Mouse (Mus musculus) MEL (cell line): ENCODE data around the gene Ctsw. TPM values are rescaled to one million over a fixed set of nuclear protein-coding genes. Genes with fewer than 3 reads are reported as not detected.

ENCODE experiments used
- DNase-seq: peaks from one replicate; pipeline ENCODE4 v3.0.0; 2011; ENCODE audit warnings: low read depth, low spot score
- H3K27ac ChIP-seq: 2 replicates; pipeline ENCODE4 v1.5.1; 2012; ENCODE audit warnings: low read depth, mild to moderate bottlenecking, control low read depth, low read length, moderate library complexity; ENCODE audit not compliant: control insufficient read depth
- H3K27me3 ChIP-seq, 2 experiments: fragments of 150-350 bp in 1 of 2; sonication (generic) in 1 of 2; 2 replicates each; pipeline ENCODE4 v1.6.1; 2012; ENCODE audit warnings: low read length in 2 of 2, mild to moderate bottlenecking in 2 of 2, improper control_type of control experiment in 1 of 2, moderate library complexity in 1 of 2; ENCODE audit not compliant: insufficient read depth in 2 of 2, control insufficient read depth in 1 of 2
- H3K36me3 ChIP-seq, 2 experiments: 2 replicates each; pipeline ENCODE4 v1.6.1; 2012 to 2014; ENCODE audit warnings: low read length in 2 of 2, improper control_type of control experiment in 1 of 2, inconsistent platforms in 1 of 2, mild to moderate bottlenecking in 1 of 2; ENCODE audit not compliant: insufficient read depth in 2 of 2, control insufficient read depth in 1 of 2
- H3K4me1 ChIP-seq, 2 experiments: fragments of 150-350 bp in 1 of 2; sonication (generic) in 1 of 2; 2 replicates each; pipeline ENCODE4 v1.6.1; 2012; ENCODE audit warnings: low read length in 2 of 2, improper control_type of control experiment in 1 of 2, mild to moderate bottlenecking in 1 of 2; ENCODE audit not compliant: insufficient read depth in 2 of 2, control insufficient read depth in 1 of 2
- H3K4me3 ChIP-seq, 2 experiments: fragments of 150-350 bp in 1 of 2; sonication (generic) in 1 of 2; 2 replicates each; pipeline ENCODE4 v1.5.1; 2012; ENCODE audit warnings: low read depth in 2 of 2, low read length in 2 of 2, mild to moderate bottlenecking in 2 of 2, moderate library complexity in 2 of 2, control low read depth in 1 of 2, improper control_type of control experiment in 1 of 2; ENCODE audit not compliant: control insufficient read depth in 1 of 2, insufficient read depth in 1 of 2
- H3K79me2 ChIP-seq: 2 replicates; pipeline ENCODE4 v1.6.1; 2012; ENCODE audit warnings: mild to moderate bottlenecking, low read length, moderate library complexity; ENCODE audit not compliant: control insufficient read depth, poor library complexity, insufficient read depth
- H3K9ac ChIP-seq: 2 replicates; pipeline ENCODE4 v1.6.1; 2012; ENCODE audit warnings: low read depth, mild to moderate bottlenecking, control low read depth, low read length, moderate library complexity; ENCODE audit not compliant: control insufficient read depth, poor library complexity, severe bottlenecking
- H3K9me3 ChIP-seq: fragments of 150-350 bp; sonication (generic); replicated peaks from 2 replicates; pipeline ENCODE4 v1.6.1; 2012; ENCODE audit warnings: mild to moderate bottlenecking, low read length, improper control_type of control experiment, moderate library complexity; ENCODE audit not compliant: insufficient read depth
- CHD1 ChIP-seq: IDR thresholded peaks from 2 replicates; pipeline ENCODE4 v1.6.1; 2012; ENCODE audit warnings: low read depth, mild to moderate bottlenecking, inconsistent platforms, low read length, improper control_type of control experiment
- CTCF ChIP-seq, 3 experiments: IDR thresholded peaks in 2 of 3; conservative IDR thresholded peaks in 1 of 3; 2 replicates each; pipeline ENCODE4 v1.5.1; 2011 to 2012; ENCODE audit warnings: low read length in 3 of 3, low read depth in 2 of 3, mild to moderate bottlenecking in 2 of 3, improper control_type of control experiment in 1 of 3, inconsistent platforms in 1 of 3, mixed read lengths in 1 of 3, moderate library complexity in 1 of 3; ENCODE audit not compliant: control insufficient read depth in 1 of 3, insufficient read depth in 1 of 3, poor library complexity in 1 of 3, severe bottlenecking in 1 of 3
- E2F4 ChIP-seq: IDR thresholded peaks from 2 replicates; pipeline ENCODE4 v1.6.1; 2011; ENCODE audit warnings: low read depth, low read length, improper control_type of control experiment, borderline replicate concordance
- ELF1 ChIP-seq: IDR thresholded peaks from 2 replicates; pipeline ENCODE4 v1.6.1; 2014; ENCODE audit warnings: low read depth, mild to moderate bottlenecking, inconsistent platforms, low read length, improper control_type of control experiment, moderate library complexity
- EP300 ChIP-seq, 2 experiments: IDR thresholded peaks; 2 replicates each; pipeline ENCODE4 v1.6.1; 2011; ENCODE audit warnings: improper control_type of control experiment in 2 of 2, low read length in 2 of 2, low read depth in 1 of 2, mild to moderate bottlenecking in 1 of 2
- ETS1 ChIP-seq: IDR thresholded peaks from 2 replicates; pipeline ENCODE4 v1.6.1; 2012; ENCODE audit warnings: low read depth, mild to moderate bottlenecking, inconsistent platforms, low read length, improper control_type of control experiment, moderate library complexity
- GABPA ChIP-seq: IDR thresholded peaks from 2 replicates; pipeline ENCODE4 v1.6.1; 2012; ENCODE audit warnings: low read depth, mild to moderate bottlenecking, inconsistent platforms, low read length, improper control_type of control experiment, moderate library complexity
- GATA1 ChIP-seq: IDR thresholded peaks from 2 replicates; pipeline ENCODE4 v1.6.1; 2011; ENCODE audit warnings: low read depth, low read length, improper control_type of control experiment
- MAX ChIP-seq: IDR thresholded peaks from 2 replicates; pipeline ENCODE4 v1.6.1; 2011; ENCODE audit warnings: low read length, improper control_type of control experiment
- MAZ ChIP-seq: IDR thresholded peaks from 2 replicates; pipeline ENCODE4 v1.6.1; 2012; ENCODE audit warnings: low read depth, mild to moderate bottlenecking, inconsistent platforms, low read length, improper control_type of control experiment
- MEF2A ChIP-seq: IDR thresholded peaks from 2 replicates; pipeline ENCODE4 v1.6.1; 2014; ENCODE audit warnings: low read depth, mild to moderate bottlenecking, inconsistent platforms, low read length, improper control_type of control experiment; ENCODE audit not compliant: poor library complexity, insufficient replicate concordance, severe bottlenecking; ENCODE audit errors: extremely low read depth
- MYB ChIP-seq: IDR thresholded peaks from 2 replicates; pipeline ENCODE4 v1.6.1; 2011; ENCODE audit warnings: mild to moderate bottlenecking, low read depth, low read length, improper control_type of control experiment
- NRF1 ChIP-seq: IDR thresholded peaks from 2 replicates; pipeline ENCODE4 v1.6.1; 2014; ENCODE audit warnings: low read depth, mild to moderate bottlenecking, inconsistent platforms, low read length, improper control_type of control experiment, moderate library complexity; ENCODE audit not compliant: poor library complexity, insufficient read depth, severe bottlenecking
- POLR2A ChIP-seq, 2 experiments: IDR thresholded peaks; 2 replicates each; pipeline ENCODE4 v1.6.1; 2011 to 2012; ENCODE audit warnings: low read length in 2 of 2, mild to moderate bottlenecking in 2 of 2, control low read depth in 1 of 2, improper control_type of control experiment in 1 of 2, low read depth in 1 of 2, moderate library complexity in 1 of 2; ENCODE audit not compliant: control insufficient read depth in 1 of 2, insufficient read depth in 1 of 2, poor library complexity in 1 of 2
- POLR2AphosphoS2 ChIP-seq: IDR thresholded peaks from 2 replicates; pipeline ENCODE4 v1.6.1; 2011; ENCODE audit warnings: low read length, improper control_type of control experiment
- RCOR1 ChIP-seq: IDR thresholded peaks from 2 replicates; pipeline ENCODE4 v1.6.1; 2012; ENCODE audit warnings: low read depth, mild to moderate bottlenecking, inconsistent platforms, low read length, improper control_type of control experiment
- TBP ChIP-seq: IDR thresholded peaks from 2 replicates; pipeline ENCODE4 v1.8.0; 2011; ENCODE audit warnings: low read depth, low read length, improper control_type of control experiment
- TCF12 ChIP-seq: IDR thresholded peaks from 2 replicates; pipeline ENCODE4 v1.6.1; 2014; ENCODE audit warnings: low read depth, mild to moderate bottlenecking, inconsistent platforms, low read length, improper control_type of control experiment, moderate library complexity
- UBTF ChIP-seq: IDR thresholded peaks from 2 replicates; pipeline ENCODE4 v1.6.1; 2012; ENCODE audit warnings: low read depth, mild to moderate bottlenecking, inconsistent platforms, low read length, improper control_type of control experiment, moderate library complexity, borderline replicate concordance; ENCODE audit not compliant: insufficient read depth
- ZC3H11A ChIP-seq: IDR thresholded peaks from 2 replicates; pipeline ENCODE4 v1.6.1; 2012; ENCODE audit warnings: low read depth, mild to moderate bottlenecking, inconsistent platforms, low read length, improper control_type of control experiment
- ZKSCAN1 ChIP-seq: IDR thresholded peaks from 2 replicates; pipeline ENCODE4 v1.6.1; 2012; ENCODE audit warnings: low read depth, mild to moderate bottlenecking, inconsistent platforms, low read length, improper control_type of control experiment, moderate library complexity
- ZMIZ1 ChIP-seq: IDR thresholded peaks from 2 replicates; pipeline ENCODE4 v1.6.1; 2012; ENCODE audit warnings: low read depth, mild to moderate bottlenecking, inconsistent platforms, low read length, improper control_type of control experiment, moderate library complexity
- ZNF384 ChIP-seq: IDR thresholded peaks from 2 replicates; pipeline ENCODE4 v1.6.1; 2012; ENCODE audit warnings: low read depth, mild to moderate bottlenecking, inconsistent platforms, low read length, improper control_type of control experiment
- polyA plus RNA-seq, 2 experiments: library from polyadenylated mRNA; stranded (reverse) in 1 of 2; unstranded in 1 of 2; fragments of >175 nt in 1 of 2; fragments of >200 nt in 1 of 2; gene quantifications; 2 replicates each; pipeline versions ENCODE4 v1.2.1 to v1.2.4; 2012; ENCODE audit warnings: low replicate concordance in 2 of 2, low read depth in 1 of 2; ENCODE audit not compliant: insufficient read length in 2 of 2, insufficient read depth in 1 of 2, missing spikeins in 1 of 2
- total RNA-seq: library from RNA; depleted of rRNA; stranded (reverse); fragments of 300-350 nt; gene quantifications from 2 replicates; pipeline ENCODE4 v1.2.3, GENCODE M21; 2012

Gene Ctsw
- total and polyA plus RNA-seq, 3 experiments, result 0.15 to 0.39 TPM; not detected in 1

GRCm38 (mm10) chr19:5421784-5422183 lies 46.5 kb downstream of the Ctsw start:
- H3K36me3 ChIP-seq, result peaks cover 0 to 2% of the 10 kb centered on the region in 2 experiments; a peak in 2 of 4 replicates

DNA sequence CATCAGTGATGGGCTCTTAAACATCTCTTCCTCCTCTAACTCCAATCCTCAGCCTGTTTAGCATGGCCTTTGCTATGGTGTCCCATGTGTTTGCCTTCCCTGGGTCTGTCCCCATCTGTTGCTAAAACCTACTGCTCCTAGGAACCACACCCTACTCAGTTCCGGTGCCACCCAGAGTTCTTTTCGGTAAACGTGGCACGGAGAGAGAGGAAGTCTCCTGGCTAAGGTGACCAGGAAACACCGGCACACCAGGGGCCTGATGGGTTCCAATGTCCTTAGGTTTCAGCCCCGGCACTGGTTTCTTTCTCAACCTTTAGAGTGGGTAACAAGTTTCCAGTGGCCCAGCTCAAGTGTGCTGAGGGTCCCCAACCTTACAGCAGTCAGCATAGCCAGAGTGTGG lies 47.7 kb downstream of the Ctsw start:
- H3K4me1 ChIP-seq, result peaks cover 0 to 7% of the 10 kb centered on the region in 2 experiments; a peak in 1 of 4 replicates
- H3K27ac ChIP-seq, result no peak overlapping the region
- no peaks in the 10 kb centered on the region for H3K9me3 ChIP-seq
- no peak for TF ChIP-seq GATA1
- DNase-seq, result no peak
- H3K27me3 ChIP-seq, result no peaks in the 10 kb centered on the region
- H3K36me3 ChIP-seq, result peaks cover 0 to 2% of the 10 kb centered on the region in 2 experiments; a peak in 2 of 4 replicates
- no peak overlapping the region for H3K4me3 ChIP-seq
- H3K9ac ChIP-seq, result no peak overlapping the region
- H3K79me2 ChIP-seq, result peaks cover 15% of the 10 kb centered on the region

More at GRCm38 (mm10) chr19:5421784-5422183, 46.5 kb downstream of the Ctsw start:
- Histone ChIP-seq H3K4me3 (no peak overlapping the region), H3K27ac (no peak overlapping the region), H3K4me1 (peaks cover 0 to 13% of the 10 kb centered on the region in 2 experiments; a peak in 1 of 4 replicates), H3K27me3 (no peaks in the 10 kb centered on the region), H3K79me2 (peaks cover 24% of the 10 kb centered on the region), H3K9me3 (no peaks in the 10 kb centered on the region), H3K9ac (no peak overlapping the region)
- TF ChIP-seq RCOR1, result no peak
- no peak for TF ChIP-seq CTCF (IDR thresholded peaks at IDR 0.05 in 2 of 3, conservative IDR thresholded peaks at IDR 0.05 in 1 of 3; ENCODE audit: control insufficient read depth in 1 of 3, insufficient read depth in 1 of 3, low read depth in 2 of 3, low read length in 3 of 3, poor library complexity in 1 of 3, severe bottlenecking in 1 of 3)
- no peak for TF ChIP-seq GABPA
- TF ChIP-seq CHD1, result no peak
- no peak for DNase-seq

- Histone ChIP-seq H3K9me3 (no peaks in the 10 kb centered on the region), H3K79me2 (peaks cover 10% of the 10 kb centered on the region), H3K27me3 (no peaks in the 10 kb centered on the region), H3K27ac (no peak overlapping the region), H3K9ac (no peak overlapping the region), H3K4me3 (no peak overlapping the region), H3K36me3 (peaks cover 0 to 2% of the 10 kb centered on the region in 2 experiments; a peak in 2 of 4 replicates), H3K4me1 (peaks cover 0 to 7% of the 10 kb centered on the region in 2 experiments; a peak in 1 of 4 replicates)
- no peak for DNase-seq
- TF ChIP-seq TCF12 (no peak), UBTF (no peak), MYB (no peak), NRF1 (no peak), ELF1 (no peak), ZC3H11A (no peak), E2F4 (no peak), TBP (no peak), EP300 (IDR thresholded peaks at IDR 0.05; ENCODE audit: low read depth in 1 of 2, low read length in 2 of 2) (no peak), POLR2AphosphoS2 (no peak), ZNF384 (no peak), ZKSCAN1 (no peak), GABPA (no peak), RCOR1 (no peak), MAX (no peak), MEF2A (no peak), POLR2A (IDR thresholded peaks at IDR 0.05; ENCODE audit: control insufficient read depth in 1 of 2, insufficient read depth in 1 of 2, low read depth in 1 of 2, low read length in 2 of 2, poor library complexity in 1 of 2) (no peak), MAZ (no peak), ZMIZ1 (no peak), ETS1 (no peak)
Observed at GRCm38 (mm10) chr19:5419630-5420029, 48.7 kb downstream of the Ctsw start.
